Comparison of ENCODE assay signal across 14 mouse cellular contexts in the genomic region with DNA sequence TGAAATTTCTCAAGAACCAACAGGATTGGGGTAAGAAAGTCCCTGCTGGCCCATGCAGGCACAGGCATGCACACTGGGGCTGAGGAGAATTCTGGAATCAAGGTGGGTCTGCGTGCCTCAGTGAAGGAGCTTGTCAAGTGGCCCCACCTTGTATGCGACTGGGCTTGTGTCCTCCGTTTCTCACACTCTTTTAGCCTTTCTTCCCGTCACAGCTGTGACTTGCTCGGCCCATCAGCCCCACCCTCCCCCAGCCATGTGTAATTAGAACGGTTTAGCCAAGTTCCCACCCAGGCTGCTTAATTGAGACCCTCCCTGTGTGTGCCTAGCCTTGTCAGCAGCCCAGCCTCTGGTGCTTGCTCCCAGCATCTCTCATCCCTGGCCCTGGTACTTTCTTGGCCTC. TPM values are rescaled to one million over a fixed set of nuclear protein-coding genes. Genes with fewer than 3 reads are reported as not detected.
A peak's percentile ranks its signal among the peaks of the same experiment; 100 is the strongest.
DNase-seq lines count a peak whose midpoint lies in the region; ATAC-seq and TF ChIP-seq lines count a peak whose summit lies in the region.
"Had no signal": no experiment of that assay in that cellular context is flagged by ENCODE, and none has a peak within 500 bp of the region (broad histone marks: within the 10 kb centered on the region; RNA-seq: fewer than 3 reads in every experiment).

No protein-coding gene starts in this region.

- no peak overlapping the region for H3K4me2 ChIP-seq in hindbrain, embryonic 13.5 days
- no peak overlapping the region for H3K4me2 ChIP-seq in embryonic facial prominence, embryonic 15.5 days (replicated peaks)
- H3K4me2 ChIP-seq: heart, embryonic 13.5 days; neural tube, embryonic 13.5 days had no signal

- peaks cover 13% of the 10 kb centered on the region for H3K4me1 ChIP-seq in hindbrain, embryonic 13.5 days (replicated peaks)
- H3K4me1 ChIP-seq in hindbrain, embryonic 10.5 days (replicated peaks): peaks cover 13% of the 10 kb centered on the region
- H3K4me1 ChIP-seq in E14TG2a.4 (replicated peaks; ENCODE audit: low read depth, low read length): peaks cover 68% of the 10 kb centered on the region
- H3K4me1 ChIP-seq in embryonic facial prominence, embryonic 15.5 days: peaks cover 46% of the 10 kb centered on the region

- no peak for DNase-seq in hindbrain, embryonic 10.5 days (ENCODE audit: low spot score)
- DNase-seq in lung, postnatal 4 days: peak; percentile 34 to 60
- no peak for DNase-seq in layer of hippocampus, postnatal 10 days (ENCODE audit: low spot score in 2 of 2)
- no peak for DNase-seq in left cerebral cortex, postnatal 25 days (ENCODE audit: low spot score in 2 of 2)
- DNase-seq: B cell, adult 2 months; cerebellum, adult 11 months; kidney, adult 18-20 months; thymus, adult 2 months had no signal

- no peaks in the 10 kb centered on the region for H3K9me3 ChIP-seq in hindbrain, embryonic 13.5 days
- H3K9me3 ChIP-seq in hindbrain, embryonic 10.5 days: no peaks in the 10 kb centered on the region
- H3K9me3 ChIP-seq in E14TG2a.4 (ENCODE audit: low read length): no peaks in the 10 kb centered on the region
- H3K9me3 ChIP-seq in embryonic facial prominence, embryonic 15.5 days (replicated peaks): no peaks in the 10 kb centered on the region
- H3K9me3 ChIP-seq: heart, embryonic 13.5 days; neural tube, embryonic 13.5 days had no signal

- no peak overlapping the region for H3K27ac ChIP-seq in hindbrain, embryonic 13.5 days
- H3K27ac ChIP-seq in hindbrain, embryonic 10.5 days: no peak overlapping the region
- H3K27ac ChIP-seq in embryonic facial prominence, embryonic 15.5 days (replicated peaks): peak overlapping the region; percentile 98
- H3K27ac ChIP-seq: heart, embryonic 13.5 days; neural tube, embryonic 13.5 days had no signal

- no peak overlapping the region for H3K9ac ChIP-seq in hindbrain, embryonic 13.5 days
- no peak overlapping the region for H3K9ac ChIP-seq in embryonic facial prominence, embryonic 15.5 days
- H3K9ac ChIP-seq: heart, embryonic 13.5 days; neural tube, embryonic 13.5 days had no signal

- H3K36me3 ChIP-seq in hindbrain, embryonic 13.5 days: no peaks in the 10 kb centered on the region
- no peaks in the 10 kb centered on the region for H3K36me3 ChIP-seq in hindbrain, embryonic 10.5 days
- H3K36me3 ChIP-seq in E14TG2a.4 (ENCODE audit: insufficient read depth, low read length): no peaks in the 10 kb centered on the region
- no peaks in the 10 kb centered on the region for H3K36me3 ChIP-seq in embryonic facial prominence, embryonic 15.5 days

- intact Hi-C loops in left cerebral cortex, postnatal 25 days (cut with DNase I): no loop called here

- ATAC-seq in hindbrain, embryonic 13.5 days (ENCODE audit: low FRiP score): 0 out of 2 replicates have a peak, but pooled peaks have one; percentile 8
- ATAC-seq in embryonic facial prominence, embryonic 15.5 days (ENCODE audit: insufficient number of reproducible peaks, low FRiP score, low TSS enrichment, low read depth): peak; percentile 31
- ATAC-seq: activated CD4-positive, CD25-positive, alpha-beta regulatory T cell, adult 4 months had no signal

- no peak overlapping the region for H3K4me3 ChIP-seq in hindbrain, embryonic 13.5 days
- H3K4me3 ChIP-seq in hindbrain, embryonic 10.5 days: no peak overlapping the region
- peak overlapping the region; percentile 21 for H3K4me3 ChIP-seq in E14TG2a.4 (replicated peaks; ENCODE audit: low read length)
- no peak overlapping the region for H3K4me3 ChIP-seq in embryonic facial prominence, embryonic 15.5 days (replicated peaks)
- H3K4me3 ChIP-seq: heart, embryonic 13.5 days; neural tube, embryonic 13.5 days had no signal

- no peak for TF ChIP-seq CTCF in E14TG2a.4 (conservative IDR thresholded peaks at IDR 0.05; ENCODE audit: low read length)

- WGBS in hindbrain, embryonic 13.5 days: 63% methylated on average over 6 of the region's 6 CpGs
- 64% methylated on average over 6 of the region's 6 CpGs for WGBS in hindbrain, embryonic 10.5 days
- WGBS in embryonic facial prominence, embryonic 15.5 days: 47% methylated on average over 6 of the region's 6 CpGs

- no peaks in the 10 kb centered on the region for H3K27me3 ChIP-seq in hindbrain, embryonic 13.5 days
- H3K27me3 ChIP-seq in hindbrain, embryonic 10.5 days (ENCODE audit: insufficient read depth, poor library complexity, severe bottlenecking): no peaks in the 10 kb centered on the region
- H3K27me3 ChIP-seq in E14TG2a.4 (ENCODE audit: insufficient read depth, low read length): no peaks in the 10 kb centered on the region
- H3K27me3 ChIP-seq in embryonic facial prominence, embryonic 15.5 days: no peaks in the 10 kb centered on the region
- H3K27me3 ChIP-seq: heart, embryonic 13.5 days; neural tube, embryonic 13.5 days had no signal

RNA-seq across cellular contexts. Expression of a gene that starts 28.5 kb away (rescaled TPM):
- polyA plus RNA-seq in hindbrain, embryonic 13.5 days (2015; fragmentation: Nextera tagmentation; extraction: Ambion mirVana): 56.1 and 58.3 TPM in 2 replicates
- 46.4 and 58.3 TPM in 2 replicates for polyA plus RNA-seq in hindbrain, embryonic 10.5 days (2016; fragmentation: Nextera tagmentation; extraction: Ambion mirVana)
- polyA plus RNA-seq in embryonic facial prominence, embryonic 15.5 days (2015; fragmentation: Nextera tagmentation; extraction: Ambion mirVana): 150 and 170 TPM in 2 replicates
- total RNA-seq in layer of hippocampus, postnatal 10 days (2021): 10 to 100 TPM; 36.2 to 38.8 TPM
- 10 to 100 TPM; 53.1 to 57.8 TPM for total RNA-seq in left cerebral cortex, postnatal 25 days (2021)

RNA-seq across cellular contexts. Expression of a gene that starts 36.9 kb away (rescaled TPM):
- 58.5 and 60.7 TPM in 2 replicates for polyA plus RNA-seq in hindbrain, embryonic 13.5 days (2015; fragmentation: Nextera tagmentation; extraction: Ambion mirVana)
- 67.5 and 81.1 TPM in 2 replicates for polyA plus RNA-seq in hindbrain, embryonic 10.5 days (2016; fragmentation: Nextera tagmentation; extraction: Ambion mirVana)
- 152 and 154 TPM in 2 replicates for polyA plus RNA-seq in embryonic facial prominence, embryonic 15.5 days (2015; fragmentation: Nextera tagmentation; extraction: Ambion mirVana)
- total RNA-seq in layer of hippocampus, postnatal 10 days (2021): 10 to 100 TPM; 34.8 to 35.3 TPM
- total RNA-seq in left cerebral cortex, postnatal 25 days (2021): 10 to 100 TPM; 25.2 to 30.1 TPM

Comparison
In these comparisons a context has a peak if more than half of its experiments do, and no peak if none do; other contexts are left out.
1. DNase-seq: peak in lung, postnatal 4 days (2 of 2); none in hindbrain, embryonic 10.5 days (single experiment), layer of hippocampus, postnatal 10 days (0 of 2) and left cerebral cortex, postnatal 25 days (0 of 2).